Mouse (Mus musculus) embryo, embryonic 11 days (tissue): ENCODE measurements around the gene Olfml3.
A peak's percentile ranks its signal among the peaks of the same experiment; 100 is the strongest.

Source experiments
- DNase-seq: peaks from one replicate; pipeline ENCODE4 v3.0.0-alpha.2; 2015

Olfml3 gene

DNA sequence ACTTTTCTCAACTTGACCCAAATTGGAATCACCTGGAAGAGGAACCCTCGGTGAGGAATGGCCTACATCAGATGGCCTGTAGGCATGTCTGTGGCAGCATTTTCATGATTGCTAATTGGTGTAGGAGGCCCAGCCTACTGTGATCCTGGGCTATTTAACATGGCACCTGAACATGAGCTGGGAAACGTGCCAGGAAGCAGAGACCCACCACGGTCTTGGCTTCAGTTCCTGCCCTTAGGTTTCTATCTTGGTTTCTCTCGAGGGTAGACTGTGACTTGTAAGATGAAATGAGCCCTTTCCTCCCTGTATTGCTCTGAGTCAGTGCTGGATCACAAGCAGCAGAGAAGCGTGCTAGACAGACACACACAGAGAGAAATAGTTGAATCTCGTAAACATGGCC, 33.1 kb downstream of the Olfml3 start:
- no peak for DNase-seq

DNA sequence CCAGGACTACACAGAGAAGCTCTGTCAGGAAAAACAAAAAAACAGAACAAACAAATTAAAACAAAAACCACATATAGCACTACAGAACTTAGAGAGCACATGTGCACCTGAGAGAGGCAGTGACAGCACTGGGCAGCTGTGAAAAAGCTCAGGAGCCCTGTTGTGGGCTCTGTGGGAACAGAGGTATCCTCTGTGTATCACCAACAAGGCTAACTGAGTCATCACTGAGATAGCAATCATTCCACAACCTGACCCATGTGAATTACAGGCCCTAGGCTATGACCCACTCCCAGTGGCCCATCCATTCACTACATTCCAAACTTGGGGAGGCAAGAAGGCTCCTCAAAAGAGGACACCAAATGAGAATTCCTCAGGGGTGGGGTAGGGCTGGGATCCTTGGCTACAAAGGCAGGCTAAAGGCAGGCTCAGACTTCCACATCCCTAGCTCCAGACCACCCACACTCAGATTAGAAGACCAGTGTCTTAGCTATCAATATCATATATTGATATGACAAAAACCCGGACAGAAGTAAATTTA, 41.3 kb downstream of the Olfml3 start:
- no peak for DNase-seq

DNA sequence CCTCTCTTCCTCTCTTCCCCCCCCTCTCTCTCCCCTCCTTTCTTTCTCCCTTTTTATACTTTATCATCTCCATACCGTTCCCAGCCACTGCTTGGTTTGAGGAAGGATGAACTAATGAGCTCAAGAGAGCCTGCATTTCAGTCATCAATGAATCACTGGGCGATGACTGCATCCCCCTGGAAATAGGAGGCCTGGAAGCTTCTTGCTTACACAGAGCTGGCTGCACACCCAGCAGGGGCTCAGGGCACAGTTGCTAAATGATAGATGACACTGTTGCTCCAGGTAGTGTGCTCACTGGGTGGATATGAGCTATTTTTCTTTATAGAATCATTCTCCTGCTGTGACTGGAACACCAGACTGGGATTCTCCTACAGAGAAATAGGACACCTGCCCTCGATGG, 42.2 kb downstream of the Olfml3 start:
- DNase-seq = no peak

DNA sequence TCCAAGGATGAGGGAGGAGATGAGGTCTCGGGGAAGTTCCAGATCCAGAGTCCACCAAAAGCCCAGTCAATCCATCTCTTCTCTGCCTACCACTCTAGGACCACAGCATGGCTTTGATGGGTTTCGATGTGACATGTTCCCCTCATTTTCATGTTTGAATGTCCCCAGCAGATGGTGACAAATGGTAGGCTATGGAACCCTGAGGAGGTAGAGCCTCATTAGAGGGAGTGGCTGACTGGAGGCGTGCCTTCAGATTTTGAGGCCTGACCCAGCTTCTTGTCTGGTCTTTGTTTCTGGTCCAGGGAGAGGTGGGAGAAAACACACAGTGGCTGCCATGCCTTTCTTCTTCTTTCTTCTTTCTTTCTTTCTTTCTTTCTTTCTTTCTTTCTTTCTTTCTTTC, 47.3 kb downstream of the Olfml3 start:
- DNase-seq = no peak

DNA sequence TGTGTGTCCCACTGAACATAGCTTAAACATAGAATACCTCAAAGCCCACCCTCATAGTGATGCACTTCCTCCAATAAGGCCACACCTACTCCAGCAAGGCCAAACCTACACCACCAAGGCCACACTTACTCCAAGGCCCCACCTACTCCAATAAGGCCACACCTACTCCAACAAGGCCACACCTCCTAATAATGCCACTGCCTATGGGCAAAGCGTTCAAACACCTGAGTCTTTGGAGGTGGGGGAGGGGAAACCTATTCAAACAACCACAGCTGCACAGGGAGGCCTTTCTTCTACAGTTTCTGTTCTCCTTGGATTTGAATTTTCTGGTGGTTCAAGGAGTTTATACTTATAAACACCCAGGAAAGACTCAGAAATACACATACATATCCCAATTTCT, 48.8 kb downstream of the Olfml3 start:
- DNase-seq = no peak

DNA sequence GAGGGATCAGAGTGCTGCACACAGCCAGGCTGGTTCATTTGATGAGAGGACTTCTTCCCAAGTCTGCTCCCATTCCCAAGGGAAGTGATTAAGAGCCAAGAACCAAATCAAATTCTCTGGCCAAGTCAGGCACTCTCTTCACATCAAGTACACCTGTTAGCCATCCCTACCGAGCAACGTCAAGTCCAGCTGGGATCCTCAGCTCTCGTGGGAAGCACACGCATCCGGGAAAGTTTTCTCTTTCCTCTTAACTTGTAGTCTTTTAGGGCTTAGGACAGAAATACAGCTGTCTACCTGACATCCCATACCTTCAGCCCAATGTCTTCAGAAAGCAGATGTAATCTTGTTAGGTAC, 53.9 kb downstream of the Olfml3 start:
- no peak for DNase-seq

DNA sequence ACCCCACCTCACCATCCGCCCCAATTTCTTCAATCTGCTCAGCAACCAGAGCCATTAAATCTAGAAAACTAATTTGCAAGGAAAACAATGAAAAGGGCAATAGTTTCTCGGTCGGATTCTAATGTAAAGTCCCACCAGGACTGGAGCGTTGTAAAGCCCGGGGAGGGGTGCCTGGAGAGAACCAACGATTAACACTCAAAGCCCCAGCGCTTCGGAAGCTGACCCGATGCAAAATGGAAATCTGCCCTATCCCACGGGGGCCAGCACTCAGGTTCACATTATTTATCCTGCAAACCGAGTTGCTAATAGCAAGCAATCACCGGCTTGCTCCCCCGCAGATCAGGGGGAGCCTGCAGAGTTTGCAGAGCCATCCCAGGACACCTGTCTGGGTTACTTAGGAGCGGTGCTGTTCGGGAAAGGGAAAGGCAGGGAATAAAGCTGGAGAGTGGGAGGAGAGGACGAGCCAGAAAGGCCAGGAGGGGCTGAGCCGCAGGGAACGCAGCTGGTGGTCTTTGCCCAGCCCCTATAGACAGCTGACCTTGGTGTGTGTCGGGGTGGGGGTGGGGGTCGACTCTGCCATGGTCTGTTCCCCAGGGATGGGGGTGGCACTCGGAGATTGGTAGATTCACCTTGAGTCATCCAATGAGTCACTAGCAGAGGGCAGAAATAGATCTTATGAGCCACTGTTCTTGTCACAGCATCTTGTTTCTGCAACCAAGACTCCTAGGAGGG, 54.4 kb downstream of the Olfml3 start:
- DNase-seq = peak; percentile 36

DNA sequence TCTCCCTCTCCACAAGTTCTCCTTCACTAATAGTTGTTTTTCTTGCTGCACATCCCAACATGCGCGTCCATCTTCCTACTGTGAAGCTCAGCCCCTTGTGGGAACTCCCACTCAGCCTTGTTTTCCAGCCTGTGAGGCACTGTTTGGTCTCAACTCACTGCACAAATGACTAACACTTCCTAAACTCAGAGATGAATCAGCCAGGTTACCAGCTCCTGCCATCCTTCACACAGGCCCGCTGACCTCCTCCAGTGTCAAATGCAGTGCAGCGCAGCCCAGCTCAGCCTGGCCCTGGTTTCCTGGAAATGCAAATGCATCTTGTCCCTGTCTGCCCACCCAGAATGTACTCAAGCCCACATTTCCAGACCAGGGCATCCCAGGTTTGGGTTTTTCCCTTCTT, 55.3 kb downstream of the Olfml3 start:
- DNase-seq = no peak

DNA sequence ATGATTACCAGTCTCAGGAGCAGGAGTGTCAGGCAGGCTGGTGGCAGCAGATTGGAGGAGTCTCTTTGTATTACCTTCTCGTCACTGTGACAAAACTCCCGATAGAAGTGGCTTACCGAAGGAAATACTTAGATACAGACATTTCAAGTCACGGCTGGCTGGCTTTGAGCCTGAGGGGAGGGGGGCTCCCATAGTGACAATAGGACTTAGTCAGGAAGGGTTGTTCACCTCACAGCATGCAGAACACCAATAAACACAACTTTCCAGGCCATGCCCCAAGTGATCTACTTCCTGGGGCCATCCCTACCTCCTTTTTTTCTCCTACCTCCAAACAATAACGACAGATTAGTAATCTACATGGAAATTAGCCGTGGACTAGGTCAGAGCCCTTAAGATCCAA, 59.0 kb downstream of the Olfml3 start:
- DNase-seq = no peak

DNA sequence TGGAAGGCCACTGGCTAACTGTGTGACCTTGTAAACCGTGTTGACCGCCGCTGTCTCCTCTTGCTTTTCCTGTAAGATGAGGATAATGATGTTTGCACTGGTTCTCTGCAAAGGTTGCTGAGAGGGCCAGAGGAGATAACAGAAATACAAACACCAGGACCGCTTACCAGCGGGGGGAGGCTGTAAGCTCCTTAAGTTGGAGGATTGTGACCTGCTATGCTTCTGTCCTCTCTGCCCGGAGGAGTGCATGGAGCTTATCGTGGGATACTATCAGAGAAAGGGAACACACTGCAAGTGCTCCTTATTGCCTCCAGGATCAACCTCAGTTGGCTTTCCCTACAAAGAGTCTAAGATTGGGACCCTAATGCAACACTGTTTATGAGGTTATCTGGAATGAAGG, 65.1 kb downstream of the Olfml3 start:
- no peak for DNase-seq
